Mouse (Mus musculus) embryonic facial prominence, embryonic 11.5 days (tissue): ENCODE results near the gene Fmnl3. TPM values are rescaled to one million over a fixed set of nuclear protein-coding genes. Genes with fewer than 3 reads are reported as not detected.

ENCODE experiments used
- ATAC-seq: fragments of 200-750 bp; cut with Nextera tagmentation; replicated peaks from 2 replicates; pipeline ENCODE4 v1.8.0; 2017; ENCODE audit warnings: low read depth; ENCODE audit not compliant: insufficient number of reproducible peaks, low FRiP score, low TSS enrichment
- DNase-seq: peaks from one replicate; pipeline ENCODE4 v3.0.0-alpha.2; 2015; ENCODE audit warnings: low spot score
- H3K27ac ChIP-seq: fragments of 300-500 bp; sonication (generic); replicated peaks from 2 replicates; pipeline ENCODE4 v1.5.1; 2014; ENCODE audit warnings: mild to moderate bottlenecking, low read depth, low read length, control low read depth
- H3K27me3 ChIP-seq: fragments of 300-500 bp; sonication (generic); 2 replicates; pipeline ENCODE4 v1.6.1; 2014; ENCODE audit warnings: mild to moderate bottlenecking, low read length, moderate library complexity, mixed read lengths; ENCODE audit not compliant: control insufficient read depth, insufficient read depth
- H3K36me3 ChIP-seq: fragments of 300-500 bp; sonication (generic); replicated peaks from 2 replicates; pipeline ENCODE4 v1.6.1; 2014; ENCODE audit warnings: low read depth, mild to moderate bottlenecking, low read length, moderate library complexity, mixed read lengths; ENCODE audit not compliant: control insufficient read depth, insufficient read depth
- H3K4me1 ChIP-seq: fragments of 300-500 bp; sonication (generic); 2 replicates; pipeline ENCODE4 v1.6.1; 2014; ENCODE audit warnings: low read length, mixed read lengths; ENCODE audit not compliant: control insufficient read depth, insufficient read depth
- H3K4me2 ChIP-seq: fragments of 300-500 bp; sonication (generic); 2 replicates; pipeline ENCODE4 v1.6.1; 2014; ENCODE audit warnings: low read depth, mild to moderate bottlenecking, control low read depth, low read length, moderate library complexity
- H3K4me3 ChIP-seq: fragments of 300-500 bp; sonication (generic); 2 replicates; pipeline ENCODE4 v1.5.1; 2014; ENCODE audit warnings: low read depth, low read length, control low read depth
- H3K9ac ChIP-seq: fragments of 300-500 bp; sonication (generic); replicated peaks from 2 replicates; pipeline ENCODE4 v1.6.1; 2014; ENCODE audit warnings: mild to moderate bottlenecking, control low read depth, low read length
- H3K9me3 ChIP-seq: fragments of 300-500 bp; sonication (generic); replicated peaks from 2 replicates; pipeline ENCODE4 v1.6.1; 2016; ENCODE audit warnings: mild to moderate bottlenecking, low read length, inconsistent platforms, mixed read lengths; ENCODE audit not compliant: control insufficient read depth
- WGBS: fragments of 180-500 bp; shearing (Covaris S2); extraction: QIAGEN DNeasy Blood & Tissue Kit; methylation state at CpG from one replicate; pipeline ENCODE4 v1.1.7; 2014; 5-methylcytosine and 5-hydroxymethylcytosine counted together
- polyA plus RNA-seq: library from polyadenylated mRNA; unstranded; fragments of >200 nt; fragmentation: Nextera tagmentation; extraction: Ambion mirVana; gene quantifications from 2 replicates; pipeline ENCODE4 v1.2.1, GENCODE M21; 2014

Fmnl3 gene
- polyA plus RNA-seq, 1 experiment from 2014 or later, result 17.6 TPM

- Histone ChIP-seq H3K9ac (no peak overlapping the region), H3K4me2 (no peak overlapping the region), H3K9me3 (no peaks in the 10 kb centered on the region), H3K27me3 (no peaks in the 10 kb centered on the region), H3K4me3 (no peak overlapping the region), H3K27ac (no peak overlapping the region), H3K4me1 (no peaks in the 10 kb centered on the region; the same call in 1 of the 2 replicates), H3K36me3 (no peaks in the 10 kb centered on the region)
- ATAC-seq (no peak), DNase-seq (peak; percentile 48)
- 38% methylated on average over 6 of the region's 6 CpGs for WGBS
Observed at GRCm38 (mm10) chr15:99384071-99384470, 13.8 kb upstream of the Fmnl3 start.

GRCm38 (mm10) chr15:99382893-99383292 lies 12.6 kb upstream of the Fmnl3 start:
- H3K4me3 ChIP-seq, result no peak overlapping the region
- no peak overlapping the region for H3K27ac ChIP-seq
- H3K4me1 ChIP-seq, result no peaks in the 10 kb centered on the region; the same call in 1 of the 2 replicates
- H3K36me3 ChIP-seq, result no peaks in the 10 kb centered on the region
- H3K4me2 ChIP-seq, result no peak overlapping the region
- H3K9me3 ChIP-seq, result no peaks in the 10 kb centered on the region
- no peak for DNase-seq
- ATAC-seq, result no peak
- H3K27me3 ChIP-seq, result no peaks in the 10 kb centered on the region
- no peak overlapping the region for H3K9ac ChIP-seq

DNA sequence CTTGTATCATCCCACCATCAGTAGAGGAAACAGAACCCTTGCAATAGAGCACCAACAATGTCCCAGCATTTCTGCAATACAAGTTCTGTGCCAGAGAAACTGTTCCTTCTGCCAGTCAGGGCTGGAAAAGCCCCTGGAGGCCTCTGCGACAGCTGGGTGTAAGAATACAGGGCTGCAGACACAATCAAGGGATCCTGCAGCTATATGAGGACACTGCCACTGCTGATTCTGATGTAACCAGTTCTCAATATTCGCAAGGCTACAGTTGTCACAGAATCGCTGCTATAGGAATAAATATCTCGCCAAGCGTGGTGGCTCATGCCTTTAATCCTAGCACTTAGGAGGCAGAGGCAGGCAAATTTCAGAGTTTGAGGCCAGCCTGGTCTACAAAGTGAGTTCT lies 6.0 kb upstream of the Fmnl3 start:
- H3K27me3 ChIP-seq, result no peaks in the 10 kb centered on the region
- no peaks in the 10 kb centered on the region for H3K4me1 ChIP-seq
- H3K4me3 ChIP-seq, result no peak overlapping the region
- WGBS, result 85% methylated on average over 5 of the region's 5 CpGs
- H3K27ac ChIP-seq, result no peak overlapping the region
- DNase-seq (no peak), ATAC-seq (no peak)
- H3K4me2 ChIP-seq, result no peak overlapping the region
- no peaks in the 10 kb centered on the region for H3K9me3 ChIP-seq
- H3K9ac ChIP-seq, result no peak overlapping the region
- H3K36me3 ChIP-seq, result no peaks in the 10 kb centered on the region

GRCm38 (mm10) chr15:99375581-99375980 lies 5.3 kb upstream of the Fmnl3 start:
- no peaks in the 10 kb centered on the region for H3K4me1 ChIP-seq
- H3K27ac ChIP-seq, result no peak overlapping the region
- no peaks in the 10 kb centered on the region for H3K9me3 ChIP-seq
- no peak for ATAC-seq
- no peaks in the 10 kb centered on the region for H3K27me3 ChIP-seq
- DNase-seq, result no peak
- 87% methylated on average over 3 of the region's 3 CpGs for WGBS
- no peak overlapping the region for H3K9ac ChIP-seq
- no peak overlapping the region for H3K4me2 ChIP-seq
- H3K36me3 ChIP-seq, result no peaks in the 10 kb centered on the region
- no peak overlapping the region for H3K4me3 ChIP-seq

- no peak for DNase-seq
- H3K9me3 ChIP-seq, result no peaks in the 10 kb centered on the region
- H3K4me1 ChIP-seq, result no peaks in the 10 kb centered on the region
- H3K27ac ChIP-seq, result no peak overlapping the region
- no peak overlapping the region for H3K4me3 ChIP-seq
- no peaks in the 10 kb centered on the region for H3K27me3 ChIP-seq
- H3K4me2 ChIP-seq, result no peak overlapping the region
- H3K36me3 ChIP-seq, result no peaks in the 10 kb centered on the region
- ATAC-seq, result no peak
- no peak overlapping the region for H3K9ac ChIP-seq
- WGBS, result 88% methylated on average over 5 of the region's 5 CpGs
Observed at GRCm38 (mm10) chr15:99375036-99375435, 4.8 kb upstream of the Fmnl3 start.

DNA sequence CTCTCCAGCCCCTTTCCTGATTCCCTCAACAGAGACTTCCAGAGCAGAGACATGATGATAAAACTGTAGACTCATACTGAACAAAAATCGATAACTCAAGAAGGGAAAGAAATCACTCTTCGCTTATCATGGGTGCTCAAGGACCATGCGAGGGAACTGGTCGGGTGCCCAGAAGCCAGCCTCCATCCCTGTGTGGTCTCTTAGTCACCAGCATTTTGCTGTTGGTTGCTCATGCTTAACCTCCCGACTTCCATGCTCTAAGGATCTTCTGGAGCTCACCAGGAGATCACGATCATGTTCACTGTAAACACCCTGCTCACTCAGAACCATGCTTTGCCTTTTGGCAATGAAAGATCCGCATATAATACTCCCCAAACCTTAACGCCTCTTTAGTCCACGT lies 2.5 kb upstream of the Fmnl3 start:
- Histone ChIP-seq H3K9me3 (no peaks in the 10 kb centered on the region), H3K36me3 (no peaks in the 10 kb centered on the region), H3K4me1 (peaks cover 5% of the 10 kb centered on the region), H3K4me3 (no peak overlapping the region), H3K27ac (no peak overlapping the region), H3K27me3 (no peaks in the 10 kb centered on the region), H3K9ac (no peak overlapping the region), H3K4me2 (no peak overlapping the region)
- no peak for ATAC-seq
- WGBS, result 83% methylated on average over 9 of the region's 9 CpGs
- DNase-seq, result no peak

DNA sequence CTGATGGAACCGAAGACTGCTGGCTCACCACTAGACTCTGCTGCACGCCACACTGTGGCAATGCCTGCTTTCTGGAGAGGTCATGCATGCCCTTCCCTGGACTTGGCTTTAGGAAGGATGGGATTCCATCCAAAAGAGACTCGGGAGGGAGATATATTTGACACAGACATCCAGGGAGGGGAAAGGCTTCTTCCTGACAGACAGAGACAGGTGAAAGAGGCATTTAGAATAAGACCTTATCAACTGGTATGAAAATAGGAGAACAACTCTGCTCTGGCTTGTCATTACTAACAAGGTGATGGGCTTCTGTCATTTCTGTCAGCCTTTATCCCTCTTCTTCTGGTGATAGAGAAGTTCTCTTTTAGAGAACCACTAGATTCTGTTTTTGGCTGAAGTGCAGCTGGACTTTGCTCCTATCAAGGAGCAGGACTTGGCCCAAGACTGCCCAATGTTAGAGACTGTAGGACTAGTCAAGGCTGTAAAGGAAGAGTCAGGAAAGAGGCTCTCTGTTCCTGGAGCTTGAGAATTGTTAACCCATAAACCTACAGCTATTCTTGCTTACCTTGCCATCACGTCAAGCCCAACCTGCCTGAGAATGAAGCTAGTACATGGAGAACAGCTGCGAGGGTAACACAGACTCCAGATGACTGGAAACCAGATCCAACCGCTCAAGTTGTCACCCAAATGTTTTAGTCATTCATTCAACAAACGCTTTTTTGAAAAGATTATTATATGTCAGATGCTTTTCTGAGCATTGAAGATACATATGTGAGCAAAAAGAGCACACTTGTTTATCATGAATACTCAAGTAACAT lies 1.5 kb upstream of the Fmnl3 start:
- no peaks in the 10 kb centered on the region for H3K9me3 ChIP-seq
- no peaks in the 10 kb centered on the region for H3K36me3 ChIP-seq
- no peak overlapping the region for H3K4me2 ChIP-seq
- no peak for DNase-seq
- no peak overlapping the region for H3K9ac ChIP-seq
- 91% methylated on average over 7 of the region's 7 CpGs for WGBS
- no peak overlapping the region for H3K4me3 ChIP-seq
- H3K4me1 ChIP-seq, result peaks cover 5% of the 10 kb centered on the region
- no peaks in the 10 kb centered on the region for H3K27me3 ChIP-seq
- H3K27ac ChIP-seq, result no peak overlapping the region
- ATAC-seq, result no peak

- Histone ChIP-seq H3K4me1 (peaks cover 9% of the 10 kb centered on the region), H3K4me2 (peak overlapping the region; percentile 69), H3K27ac (peak overlapping the region; percentile 92), H3K4me3 (peak overlapping the region; percentile 86), H3K9ac (peak overlapping the region; percentile 92), H3K9me3 (no peaks in the 10 kb centered on the region), H3K36me3 (no peaks in the 10 kb centered on the region), H3K27me3 (no peaks in the 10 kb centered on the region)
- DNase-seq (peak; percentile 66), ATAC-seq (peak; percentile 66)
- 2% methylated on average over 38 of the region's 39 CpGs for WGBS
Observed at GRCm38 (mm10) chr15:99369391-99370171, 701 bp downstream of the Fmnl3 start.
